ENCODE assay signal across 27 mouse cellular contexts in genomic region chr1:143650317-143650716, GRCm38 (mm10). TPM values are rescaled to one million over a fixed set of nuclear protein-coding genes. Genes with fewer than 3 reads are reported as not detected.
DNase-seq lines count a peak whose midpoint lies in the region; ATAC-seq lines count a peak whose summit lies in the region.
"Had no signal": no experiment of that assay in that cellular context is flagged by ENCODE, and none has a peak within 500 bp of the region (broad histone marks: within the 10 kb centered on the region; RNA-seq: fewer than 3 reads in every experiment).

No protein-coding gene starts in this region.

- H3K36me3 ChIP-seq in forebrain, embryonic 12.5 days (replicated peaks), result peaks cover 9% of the 10 kb centered on the region
- H3K36me3 ChIP-seq in forebrain, embryonic 16.5 days (ENCODE audit: control insufficient read depth, insufficient read depth), result peaks cover 14% of the 10 kb centered on the region
- H3K36me3 ChIP-seq in liver, embryonic 13.5 days, result peaks cover 10% of the 10 kb centered on the region; the same call in 1 of the 2 replicates
- H3K36me3 ChIP-seq in liver, embryonic 11.5 days (ENCODE audit: control insufficient read depth, insufficient read depth, low read length), result peaks cover 5% of the 10 kb centered on the region
- peaks cover 13% of the 10 kb centered on the region for H3K36me3 ChIP-seq in midbrain, embryonic 13.5 days
- H3K36me3 ChIP-seq in midbrain, embryonic 14.5 days (ENCODE audit: control insufficient read depth, insufficient read depth, low read length), result peaks cover 31% of the 10 kb centered on the region

- no peaks in the 10 kb centered on the region for H3K27me3 ChIP-seq in forebrain, embryonic 12.5 days
- H3K27me3 ChIP-seq in forebrain, embryonic 16.5 days (replicated peaks; ENCODE audit: control insufficient read depth, insufficient read depth, low read length), result no peaks in the 10 kb centered on the region
- H3K27me3 ChIP-seq in liver, embryonic 13.5 days, result no peaks in the 10 kb centered on the region
- H3K27me3 ChIP-seq in liver, embryonic 11.5 days (replicated peaks; ENCODE audit: control insufficient read depth, insufficient read depth, low read length), result no peaks in the 10 kb centered on the region
- no peaks in the 10 kb centered on the region for H3K27me3 ChIP-seq in midbrain, embryonic 13.5 days
- no peaks in the 10 kb centered on the region for H3K27me3 ChIP-seq in midbrain, embryonic 14.5 days (ENCODE audit: control insufficient read depth, insufficient read depth, low read length)
- H3K27me3 ChIP-seq: CH12.LX; embryonic facial prominence, embryonic 12.5 days; forebrain, embryonic 13.5 days; forebrain, embryonic 15.5 days; Patski had no signal

- DNase-seq in liver, embryonic 13.5 days, result no peak
- no peak for DNase-seq in liver, embryonic 11.5 days (ENCODE audit: low spot score)
- no peak for DNase-seq in midbrain, embryonic 14.5 days
- peak; percentile 79 for DNase-seq in fat pad, adult 2 months (ENCODE audit: extremely low read depth, low read depth, low spot score)
- no peak for DNase-seq in left cerebral cortex, adult 11 months (ENCODE audit: low spot score)
- DNase-seq: adrenal gland, adult 8-10 months; adrenal gland, postnatal 14 days; adrenal gland, postnatal 36 days; B cell, adult 2 months; cerebellum, adult 11-12 months; cerebellum, adult 2 months; cerebellum, adult 9-10 months; cerebellum, postnatal 10 days; cerebellum, postnatal 25 days had no signal

- H3K4me1 ChIP-seq in forebrain, embryonic 12.5 days, result no peaks in the 10 kb centered on the region
- peaks cover 8% of the 10 kb centered on the region for H3K4me1 ChIP-seq in forebrain, embryonic 16.5 days (replicated peaks; ENCODE audit: control insufficient read depth, insufficient read depth, low read length)
- peaks cover 5% of the 10 kb centered on the region; the same call in 1 of the 2 replicates for H3K4me1 ChIP-seq in liver, embryonic 13.5 days (replicated peaks)
- H3K4me1 ChIP-seq in liver, embryonic 11.5 days (replicated peaks; ENCODE audit: control insufficient read depth, insufficient read depth, low read length), result no peaks in the 10 kb centered on the region
- peaks cover 9% of the 10 kb centered on the region for H3K4me1 ChIP-seq in midbrain, embryonic 13.5 days (replicated peaks)
- H3K4me1 ChIP-seq in midbrain, embryonic 14.5 days (ENCODE audit: control insufficient read depth, insufficient read depth, low read length), result peaks cover 9% of the 10 kb centered on the region; the same call in 1 of the 2 replicates
- H3K4me1 ChIP-seq: embryonic facial prominence, embryonic 10.5 days; embryonic facial prominence, embryonic 12.5 days; forebrain, embryonic 10.5 days had no signal

- H3K4me3 ChIP-seq in forebrain, embryonic 12.5 days (replicated peaks), result no peak overlapping the region
- H3K4me3 ChIP-seq in forebrain, embryonic 16.5 days (replicated peaks; ENCODE audit: low read length), result no peak overlapping the region
- no peak overlapping the region for H3K4me3 ChIP-seq in liver, embryonic 13.5 days (replicated peaks)
- no peak overlapping the region for H3K4me3 ChIP-seq in liver, embryonic 11.5 days (ENCODE audit: low read depth, low read length)
- H3K4me3 ChIP-seq in midbrain, embryonic 13.5 days (replicated peaks), result no peak overlapping the region
- H3K4me3 ChIP-seq in midbrain, embryonic 14.5 days (replicated peaks; ENCODE audit: low read depth, low read length), result no peak overlapping the region
- H3K4me3 ChIP-seq: embryonic facial prominence, embryonic 10.5 days; embryonic facial prominence, embryonic 12.5 days; forebrain, embryonic 10.5 days; forebrain, embryonic 13.5 days; forebrain, embryonic 15.5 days had no signal

- 0 out of 2 replicates have a peak, but pooled peaks have one; percentile 45 for ATAC-seq in forebrain, embryonic 12.5 days (ENCODE audit: low FRiP score)
- no peak for ATAC-seq in forebrain, embryonic 16.5 days
- 0 out of 2 replicates have a peak, but pooled peaks have one; percentile 10 for ATAC-seq in liver, embryonic 13.5 days (ENCODE audit: low read depth)
- no peak for ATAC-seq in liver, embryonic 11.5 days (replicated peaks; ENCODE audit: low FRiP score)
- ATAC-seq in midbrain, embryonic 13.5 days, result peak; percentile 37; the same call in 1 of the 2 replicates
- ATAC-seq in midbrain, embryonic 14.5 days (ENCODE audit: low FRiP score, low TSS enrichment), result no peak
- ATAC-seq: activated CD4-positive, CD25-positive, alpha-beta regulatory T cell, adult 4 months; CD4-positive, CD25-positive, alpha-beta regulatory T cell, adult 4 months; forebrain, embryonic 13.5 days; forebrain, embryonic 15.5 days; Patski had no signal

- WGBS in forebrain, embryonic 12.5 days, result 96% methylated on average over 2 of the region's 2 CpGs
- WGBS in forebrain, embryonic 16.5 days, result 100% methylated on average over 2 of the region's 2 CpGs
- 81% methylated on average over 2 of the region's 2 CpGs for WGBS in liver, embryonic 13.5 days (ENCODE audit: insufficient replicate concordance)
- 92% methylated on average over 2 of the region's 2 CpGs for WGBS in liver, embryonic 11.5 days
- WGBS in midbrain, embryonic 13.5 days, result 89% methylated on average over 2 of the region's 2 CpGs
- 91% methylated on average over 2 of the region's 2 CpGs for WGBS in midbrain, embryonic 14.5 days

- H3K4me2 ChIP-seq in forebrain, embryonic 12.5 days, result no peak overlapping the region
- H3K4me2 ChIP-seq in forebrain, embryonic 16.5 days (ENCODE audit: low read length), result no peak overlapping the region
- no peak overlapping the region for H3K4me2 ChIP-seq in liver, embryonic 13.5 days
- H3K4me2 ChIP-seq in liver, embryonic 11.5 days, result no peak overlapping the region
- H3K4me2 ChIP-seq in midbrain, embryonic 13.5 days (replicated peaks), result no peak overlapping the region
- H3K4me2 ChIP-seq in midbrain, embryonic 14.5 days (ENCODE audit: low read length), result no peak overlapping the region
- H3K4me2 ChIP-seq: embryonic facial prominence, embryonic 12.5 days; forebrain, embryonic 13.5 days; forebrain, embryonic 15.5 days had no signal

- H3K9ac ChIP-seq in forebrain, embryonic 12.5 days, result no peak overlapping the region
- no peak overlapping the region for H3K9ac ChIP-seq in forebrain, embryonic 16.5 days (replicated peaks; ENCODE audit: low read depth, low read length)
- no peak overlapping the region for H3K9ac ChIP-seq in liver, embryonic 13.5 days
- H3K9ac ChIP-seq in liver, embryonic 11.5 days (ENCODE audit: low read depth, low read length), result no peak overlapping the region
- no peak overlapping the region for H3K9ac ChIP-seq in midbrain, embryonic 13.5 days (replicated peaks)
- no peak overlapping the region for H3K9ac ChIP-seq in midbrain, embryonic 14.5 days (replicated peaks; ENCODE audit: low read length)
- H3K9ac ChIP-seq: embryonic facial prominence, embryonic 12.5 days; forebrain, embryonic 13.5 days; forebrain, embryonic 15.5 days had no signal

- H3K9me3 ChIP-seq in forebrain, embryonic 12.5 days, result no peaks in the 10 kb centered on the region
- H3K9me3 ChIP-seq in forebrain, embryonic 16.5 days (ENCODE audit: control insufficient read depth, low read length), result no peaks in the 10 kb centered on the region
- H3K9me3 ChIP-seq in liver, embryonic 13.5 days (replicated peaks), result no peaks in the 10 kb centered on the region
- no peaks in the 10 kb centered on the region for H3K9me3 ChIP-seq in liver, embryonic 11.5 days (ENCODE audit: control insufficient read depth, low read length)
- no peaks in the 10 kb centered on the region for H3K9me3 ChIP-seq in midbrain, embryonic 13.5 days
- H3K9me3 ChIP-seq in midbrain, embryonic 14.5 days (ENCODE audit: control insufficient read depth, low read length), result no peaks in the 10 kb centered on the region
- H3K9me3 ChIP-seq: embryonic facial prominence, embryonic 10.5 days; embryonic facial prominence, embryonic 12.5 days; forebrain, embryonic 10.5 days; forebrain, embryonic 13.5 days; forebrain, embryonic 15.5 days; G1E had no signal

- no peak overlapping the region for H3K27ac ChIP-seq in forebrain, embryonic 12.5 days
- H3K27ac ChIP-seq in forebrain, embryonic 16.5 days (ENCODE audit: low read length), result no peak overlapping the region
- no peak overlapping the region for H3K27ac ChIP-seq in liver, embryonic 13.5 days
- H3K27ac ChIP-seq in liver, embryonic 11.5 days (ENCODE audit: low read depth, low read length), result no peak overlapping the region
- H3K27ac ChIP-seq in midbrain, embryonic 13.5 days, result no peak overlapping the region
- H3K27ac ChIP-seq in midbrain, embryonic 14.5 days (replicated peaks; ENCODE audit: low read depth, low read length), result no peak overlapping the region
- H3K27ac ChIP-seq: embryonic facial prominence, embryonic 10.5 days; embryonic facial prominence, embryonic 12.5 days; forebrain, embryonic 10.5 days; forebrain, embryonic 13.5 days; forebrain, embryonic 15.5 days had no signal

RNA-seq across cellular contexts. Expression of gene B3galt2, which starts 9.9 kb away (rescaled TPM):
- polyA plus RNA-seq in forebrain, embryonic 12.5 days (2016; fragmentation: Nextera tagmentation; extraction: Ambion mirVana), result 2.1 and 2.6 TPM in 2 replicates
- 11.1 and 12.8 TPM in 2 replicates for polyA plus RNA-seq in forebrain, embryonic 16.5 days (2015; fragmentation: Nextera tagmentation; extraction: Ambion mirVana)
- 0.03 and 0.09 TPM in 2 replicates for polyA plus RNA-seq in liver, embryonic 13.5 days (2015; fragmentation: Nextera tagmentation; extraction: Ambion mirVana)
- polyA plus RNA-seq in liver, embryonic 11.5 days (2014; fragmentation: Nextera tagmentation; extraction: Ambion mirVana), result 0.25 and 0.41 TPM in 2 replicates
- polyA plus RNA-seq in midbrain, embryonic 13.5 days (2015; fragmentation: Nextera tagmentation; extraction: Ambion mirVana), result 4.3 and 4.5 TPM in 2 replicates
- 9.3 and 9.7 TPM in 2 replicates for polyA plus RNA-seq in midbrain, embryonic 14.5 days (2014; fragmentation: Nextera tagmentation; extraction: Ambion mirVana)
- polyA plus RNA-seq: G1E, Patski had no signal

RNA-seq across cellular contexts. Expression of gene Cdc73, which starts 52.4 kb away (rescaled TPM):
- 46.3 and 48.8 TPM in 2 replicates for polyA plus RNA-seq in forebrain, embryonic 12.5 days (2016; fragmentation: Nextera tagmentation; extraction: Ambion mirVana)
- polyA plus RNA-seq in forebrain, embryonic 16.5 days (2015; fragmentation: Nextera tagmentation; extraction: Ambion mirVana), result 25.4 and 29.0 TPM in 2 replicates
- polyA plus RNA-seq in liver, embryonic 13.5 days (2015; fragmentation: Nextera tagmentation; extraction: Ambion mirVana), result 14.7 and 19.0 TPM in 2 replicates
- 15.9 and 18.7 TPM in 2 replicates for polyA plus RNA-seq in liver, embryonic 11.5 days (2014; fragmentation: Nextera tagmentation; extraction: Ambion mirVana)
- polyA plus RNA-seq in midbrain, embryonic 13.5 days (2015; fragmentation: Nextera tagmentation; extraction: Ambion mirVana), result 21.0 and 26.8 TPM in 2 replicates
- polyA plus RNA-seq in midbrain, embryonic 14.5 days (2014; fragmentation: Nextera tagmentation; extraction: Ambion mirVana), result 17.1 and 20.6 TPM in 2 replicates

Comparison
In these comparisons a context has a peak if more than half of its experiments do, and no peak if none do; other contexts are left out.
1. ATAC-seq: peak in forebrain, embryonic 12.5 days (single experiment), liver, embryonic 13.5 days (single experiment) and midbrain, embryonic 13.5 days (single experiment); none in forebrain, embryonic 16.5 days (single experiment), liver, embryonic 11.5 days (single experiment) and midbrain, embryonic 14.5 days (single experiment).